Mouse (Mus musculus) limb, embryonic 10.5 days (tissue): ENCODE data around the gene Sec23ip. TPM values are rescaled to one million over a fixed set of nuclear protein-coding genes. Genes with fewer than 3 reads are reported as not detected.

Experiments
- DNase-seq: peaks from one replicate; pipeline ENCODE4 v3.0.0-alpha.2; 2017; ENCODE audit warnings: low spot score
- H3K27ac ChIP-seq: fragments of 300-500 bp; sonication (generic); 2 replicates; pipeline ENCODE4 v1.5.1; 2016; ENCODE audit warnings: mild to moderate bottlenecking
- H3K27me3 ChIP-seq: fragments of 300-500 bp; sonication (generic); 2 replicates; pipeline ENCODE4 v1.6.1; 2016; ENCODE audit warnings: low read depth, mild to moderate bottlenecking; ENCODE audit not compliant: poor library complexity, severe bottlenecking
- H3K36me3 ChIP-seq: fragments of 300-500 bp; sonication (generic); 2 replicates; pipeline ENCODE4 v1.6.1; 2016; ENCODE audit warnings: mild to moderate bottlenecking, moderate library complexity
- H3K4me1 ChIP-seq: fragments of 300-500 bp; sonication (generic); 2 replicates; pipeline ENCODE4 v1.6.1; 2016
- H3K4me3 ChIP-seq: fragments of 300-500 bp; sonication (generic); 2 replicates; pipeline ENCODE4 v1.5.1; 2016; ENCODE audit warnings: mild to moderate bottlenecking, moderate library complexity
- H3K9me3 ChIP-seq: fragments of 300-500 bp; sonication (generic); replicated peaks from 2 replicates; pipeline ENCODE4 v1.6.1; 2016; ENCODE audit warnings: mild to moderate bottlenecking
- WGBS: fragments of 180-500 bp; shearing (Covaris S2); methylation state at CpG from one replicate; pipeline ENCODE4 v1.1.7; 2016; 5-methylcytosine and 5-hydroxymethylcytosine counted together
- microRNA-seq: library from miRNA; unstranded; fragments of <30 nt; microRNA quantifications from one replicate; pipeline ENCODE4, GENCODE M21; 2017
- polyA plus RNA-seq: library from polyadenylated mRNA; unstranded; fragments of >200 nt; fragmentation: Nextera tagmentation; extraction: Ambion mirVana; gene quantifications from 2 replicates; pipeline ENCODE4 v1.2.1, GENCODE M21; 2016

The Sec23ip gene
- polyA plus RNA-seq, 1 experiment from 2014 or later: 39.1 TPM

DNA sequence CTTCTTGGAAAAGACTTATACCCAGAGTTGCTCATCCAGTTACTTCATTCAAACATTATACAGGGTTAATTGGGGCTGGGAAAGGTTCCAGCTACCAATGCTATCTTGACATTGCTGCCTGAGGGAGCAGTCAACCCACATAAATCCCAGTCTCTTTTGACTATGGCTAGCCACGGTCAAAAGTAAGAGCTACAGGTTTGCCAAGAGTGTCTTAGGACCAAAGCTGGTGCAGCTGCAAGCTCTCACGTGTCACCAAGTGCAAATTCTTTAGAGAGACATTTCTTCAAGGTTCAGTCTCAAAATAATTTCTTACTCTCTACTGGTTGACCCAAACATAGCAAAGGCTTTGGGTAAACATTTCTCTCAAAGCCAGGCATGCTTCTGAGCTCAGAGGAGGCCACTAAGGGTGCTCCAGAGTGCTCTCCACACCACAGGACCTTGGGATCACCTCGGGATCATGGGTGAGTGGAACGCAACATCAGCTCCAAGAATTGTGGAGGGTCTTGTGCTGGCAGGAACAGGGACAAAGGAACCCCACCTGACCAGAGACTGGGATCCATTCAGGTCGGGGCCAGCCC lies 80.3 kb downstream of the Sec23ip start:
- no peaks in the 10 kb centered on the region for H3K36me3 ChIP-seq
- DNase-seq: no peak
- H3K4me3 ChIP-seq: no peak overlapping the region
- no peak overlapping the region for H3K27ac ChIP-seq
- no peaks in the 10 kb centered on the region for H3K27me3 ChIP-seq
- no peaks in the 10 kb centered on the region for H3K9me3 ChIP-seq
- no peaks in the 10 kb centered on the region for H3K4me1 ChIP-seq
- WGBS: 80% methylated on average over 5 of the region's 5 CpGs

DNA sequence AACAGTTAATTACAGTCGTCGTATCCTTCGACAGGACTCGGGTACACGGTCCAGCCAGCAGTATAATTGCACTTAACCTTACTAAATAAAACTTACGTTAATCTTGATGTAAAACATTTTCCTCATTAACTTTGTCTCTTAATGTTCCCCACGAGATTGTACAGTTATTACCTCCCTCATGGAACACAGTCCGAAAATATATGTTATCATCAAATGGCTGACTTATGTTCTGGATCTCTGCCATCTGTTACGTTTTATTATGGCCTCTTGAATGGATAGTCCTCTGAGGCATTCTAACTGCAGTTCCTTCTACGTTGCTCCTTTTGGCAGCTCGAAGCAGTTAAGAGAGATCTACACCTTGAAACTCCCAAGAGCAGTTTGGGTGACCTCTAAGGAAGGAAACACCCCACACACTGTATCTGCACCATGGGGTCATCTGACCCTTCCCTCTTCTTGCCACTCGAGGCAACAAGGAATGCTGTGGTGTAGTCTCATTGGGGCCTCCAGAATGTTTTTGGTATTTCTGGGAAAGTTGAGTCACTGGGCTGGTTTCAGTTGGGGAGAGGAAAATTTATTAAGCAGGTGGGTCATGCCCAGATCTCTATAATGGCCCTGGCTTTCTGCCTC lies 87.8 kb downstream of the Sec23ip start:
- H3K27me3 ChIP-seq: no peaks in the 10 kb centered on the region
- no peak overlapping the region for H3K4me3 ChIP-seq
- 74% methylated on average over 12 of the region's 12 CpGs for WGBS
- no peaks in the 10 kb centered on the region for H3K36me3 ChIP-seq
- no peak overlapping the region for H3K27ac ChIP-seq
- no peak for DNase-seq
- no peaks in the 10 kb centered on the region for H3K4me1 ChIP-seq
- no peaks in the 10 kb centered on the region for H3K9me3 ChIP-seq

- H3K27ac ChIP-seq: no peak overlapping the region
- DNase-seq: no peak
- H3K36me3 ChIP-seq: no peaks in the 10 kb centered on the region
- no peak overlapping the region for H3K4me3 ChIP-seq
- 84% methylated on average over 4 of the region's 4 CpGs for WGBS
- H3K4me1 ChIP-seq: no peaks in the 10 kb centered on the region
- no peaks in the 10 kb centered on the region for H3K27me3 ChIP-seq
- no peaks in the 10 kb centered on the region for H3K9me3 ChIP-seq
Observed at GRCm38 (mm10) chr7:128833196-128833595, 88.5 kb downstream of the Sec23ip start.

Small RNA genes lying within 50 kb of the gene (microRNA-seq; reads per million reads assigned to microRNA genes)
- gene Gm25778: not detected

Other genes with a start within 250 kb of the Sec23ip start
- 9.3 TPM in 2 replicates for gene Bag3, start 221.3 kb upstream of the Sec23ip start, polyA plus RNA-seq
- gene Inpp5f, start 133.6 kb upstream of the Sec23ip start, polyA plus RNA-seq: 19.8 and 22.2 TPM in 2 replicates
- 76.7 and 78.1 TPM in 2 replicates for gene Mcmbp, start 4.4 kb upstream of the Sec23ip start, polyA plus RNA-seq